Mouse (Mus musculus): Measurements from ENCODE around the gene P3h3. TPM values are rescaled to one million over a fixed set of nuclear protein-coding genes. Genes with fewer than 3 reads are reported as not detected.
"Not testable (repeated sequence)": the region's sequence is repeated elsewhere in the genome, so short reads cannot be mapped to it uniquely, and the experiment has no call there.

Gene P3h3
- 5.0 and 5.5 TPM in 2 replicates for polyA plus RNA-seq (2016; fragmentation: Nextera tagmentation; extraction: Ambion mirVana)

DNA sequence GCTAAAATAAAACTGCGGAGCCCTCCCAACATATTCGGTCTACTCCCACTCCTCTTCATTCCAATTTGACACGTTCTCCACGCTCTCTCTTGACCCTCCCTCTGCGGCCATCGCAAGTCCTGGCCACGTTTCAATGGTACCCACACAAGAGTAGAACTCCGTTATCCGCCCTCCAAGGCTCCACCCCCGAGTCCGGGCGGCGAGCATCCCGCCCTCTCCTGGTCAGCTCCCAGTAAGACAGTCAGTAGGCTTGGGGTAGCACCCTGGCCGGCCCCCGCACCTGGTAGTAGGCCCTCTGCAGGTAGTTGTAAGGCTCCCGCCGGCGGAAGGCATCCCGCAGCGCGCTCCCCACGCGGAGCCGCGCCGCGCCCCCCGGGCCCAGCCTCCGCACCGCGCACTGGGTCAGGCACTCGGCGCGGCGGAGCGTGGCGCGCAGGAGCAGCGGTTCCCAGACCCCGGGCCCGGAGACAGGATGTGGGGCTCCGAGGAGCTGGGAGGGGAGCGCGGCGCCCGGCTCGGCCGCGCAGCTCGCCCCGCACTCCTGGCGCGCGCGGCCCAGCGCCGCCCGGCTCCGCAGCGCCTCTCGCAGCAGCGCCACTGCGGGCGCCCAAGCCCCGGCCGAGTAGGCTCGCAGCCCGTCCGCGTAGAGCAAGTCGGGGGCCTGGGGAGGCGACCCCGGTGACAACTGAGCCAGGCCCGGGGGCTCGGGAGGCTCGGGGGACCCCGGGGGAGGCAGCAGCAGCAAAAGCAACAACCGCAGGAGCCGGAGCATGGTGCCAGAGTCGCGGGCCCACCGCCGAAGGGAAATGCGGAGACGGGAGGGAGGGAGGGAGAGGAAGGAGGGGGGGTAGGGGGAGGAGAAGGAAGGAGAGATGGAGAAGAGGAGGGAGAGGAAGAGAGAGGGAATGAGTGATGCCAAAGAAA, at the start of gene P3h3:
Gene P3h3, minus strand, starts transcription at position 837 of the 924 bp plus-strand sequence.
- peak within 1 kb of the TSS; percentile 57 for H3K27ac ChIP-seq

GRCm38 (mm10) chr6:124904991-124905860, 47.7 kb upstream of the P3h3 start:
- H3K27ac ChIP-seq, result peak overlapping the region; percentile 73; the same call in 1 of the 2 replicates

More for the DNA sequence above, at the start of gene P3h3:
- ATAC-seq, result peak; percentile 40; the same call in 1 of the 2 replicates
- H3K4me1 ChIP-seq, result peaks cover 13% of the 10 kb centered on the region
- H3K9me3 ChIP-seq (replicated peaks), result no peaks in the 10 kb centered on the region
- H3K4me2 ChIP-seq, result peak within 1 kb of the TSS; percentile 76
- peak within 1 kb of the TSS; percentile 54 for H3K4me3 ChIP-seq
- peak within 1 kb of the TSS; percentile 65 for H3K9ac ChIP-seq
- WGBS (ENCODE audit: insufficient replicate concordance), result under 1% methylated on average over 66 of the region's 86 CpGs
- H3K36me3 ChIP-seq, result no peaks in the 10 kb centered on the region
- H3K27me3 ChIP-seq (replicated peaks), result peaks cover 88% of the 10 kb centered on the region

DNA sequence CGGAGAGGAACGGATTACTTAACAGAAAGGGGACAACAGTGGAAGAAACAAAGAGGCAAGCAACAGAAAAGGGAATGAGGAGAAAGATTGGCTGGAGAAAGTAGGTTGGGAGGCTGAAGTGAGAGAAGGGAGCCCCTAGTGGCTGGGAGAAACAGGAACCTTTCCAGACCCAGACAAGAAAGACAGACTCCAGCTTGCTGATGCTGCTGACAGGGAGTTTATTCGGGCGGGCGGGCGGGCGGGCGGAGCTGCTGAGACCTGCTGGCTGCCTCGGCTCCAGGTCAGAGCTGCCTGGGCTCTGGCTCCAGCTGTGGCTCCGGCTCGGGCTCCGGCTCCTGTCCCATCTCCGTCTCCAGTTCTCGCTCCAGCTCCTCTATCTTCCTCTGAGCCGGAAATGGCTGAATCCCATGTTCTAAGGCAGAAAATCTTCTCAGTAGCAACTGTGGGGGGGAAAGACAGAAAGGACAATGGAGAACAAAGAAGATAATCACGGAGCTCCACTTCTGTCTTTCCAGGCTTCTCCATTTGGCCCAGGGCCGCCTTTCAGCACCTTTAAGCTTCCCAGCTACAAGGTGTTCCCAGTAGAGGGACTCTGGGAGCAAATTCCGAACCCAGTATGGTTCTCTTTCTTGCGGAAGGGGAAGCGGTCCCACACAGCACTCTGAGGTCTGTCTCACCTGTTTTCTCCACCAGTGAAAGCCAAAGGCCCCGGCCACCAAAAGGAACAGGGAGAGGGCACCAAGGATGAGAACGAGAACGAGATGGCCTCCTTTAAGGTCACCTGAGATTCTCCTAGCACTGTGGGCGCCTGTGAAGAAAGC, 46.8 kb upstream of the P3h3 start:
- peaks cover 35% of the 10 kb centered on the region for H3K27me3 ChIP-seq (replicated peaks)
- H3K4me1 ChIP-seq, result peaks cover 15% of the 10 kb centered on the region
- no peaks in the 10 kb centered on the region for H3K9me3 ChIP-seq (replicated peaks)
- peak overlapping the region; percentile 73 for H3K27ac ChIP-seq
- ATAC-seq, result peak; percentile 64
- no peaks in the 10 kb centered on the region for H3K36me3 ChIP-seq
- peak overlapping the region; percentile 60 for H3K9ac ChIP-seq
- H3K4me3 ChIP-seq, result peak overlapping the region; percentile 61
- WGBS (ENCODE audit: insufficient replicate concordance), result 22% methylated on average over 24 of the region's 24 CpGs
- peak overlapping the region; percentile 85 for H3K4me2 ChIP-seq

More at GRCm38 (mm10) chr6:124904991-124905860, 47.7 kb upstream of the P3h3 start:
- no peaks in the 10 kb centered on the region for H3K36me3 ChIP-seq
- H3K9ac ChIP-seq, result peak overlapping the region; percentile 29; the same call in 1 of the 2 replicates
- H3K9me3 ChIP-seq (replicated peaks), result no peaks in the 10 kb centered on the region
- no peak overlapping the region for H3K4me3 ChIP-seq
- H3K4me2 ChIP-seq, result no peak overlapping the region; the same call in 1 of the 2 replicates
- H3K4me1 ChIP-seq, result peaks cover 22% of the 10 kb centered on the region
- 57% methylated on average over 14 of the region's 16 CpGs for WGBS (ENCODE audit: insufficient replicate concordance)
- no peak for ATAC-seq
- H3K27me3 ChIP-seq (replicated peaks), result peaks cover 44% of the 10 kb centered on the region

DNA sequence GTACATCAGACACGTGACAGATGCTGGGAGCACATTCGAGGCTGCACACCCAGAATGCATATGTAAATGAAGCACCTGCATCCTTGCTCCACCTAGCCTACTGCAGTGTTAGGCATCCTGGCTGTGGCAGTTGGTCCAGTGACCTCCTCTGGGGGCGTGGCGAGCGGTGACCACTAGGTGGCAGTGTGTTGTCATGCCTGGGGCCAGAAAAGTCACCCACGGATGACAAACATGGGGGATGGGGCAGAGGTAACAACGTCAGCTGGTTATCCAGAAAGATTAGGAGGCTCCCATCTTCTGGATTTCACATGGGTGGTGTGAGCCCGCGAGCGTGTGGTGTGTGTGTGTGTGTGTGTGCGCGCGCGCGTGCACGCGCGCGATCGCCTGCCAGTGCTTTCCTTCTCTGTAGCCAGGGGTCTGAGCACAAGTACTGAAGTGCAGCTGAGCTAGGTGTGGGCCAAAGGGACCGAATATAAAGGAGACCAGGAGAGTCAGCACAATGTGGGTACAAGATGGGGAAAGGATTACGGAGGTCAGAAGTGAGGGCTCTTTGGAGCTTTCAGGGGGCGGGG, 46.1 kb upstream of the P3h3 start:
- H3K27me3 ChIP-seq (replicated peaks), result peaks cover 28% of the 10 kb centered on the region
- peaks cover 15% of the 10 kb centered on the region for H3K4me1 ChIP-seq
- under 1% methylated on average over 23 of the region's 23 CpGs for WGBS (ENCODE audit: insufficient replicate concordance)
- ATAC-seq, result peak; percentile 83
- peak overlapping the region; percentile 60 for H3K9ac ChIP-seq
- H3K9me3 ChIP-seq (replicated peaks), result no peaks in the 10 kb centered on the region
- H3K27ac ChIP-seq, result peak overlapping the region; percentile 73
- peak overlapping the region; percentile 61 for H3K4me3 ChIP-seq
- peak overlapping the region; percentile 85 for H3K4me2 ChIP-seq
- no peaks in the 10 kb centered on the region for H3K36me3 ChIP-seq

DNA sequence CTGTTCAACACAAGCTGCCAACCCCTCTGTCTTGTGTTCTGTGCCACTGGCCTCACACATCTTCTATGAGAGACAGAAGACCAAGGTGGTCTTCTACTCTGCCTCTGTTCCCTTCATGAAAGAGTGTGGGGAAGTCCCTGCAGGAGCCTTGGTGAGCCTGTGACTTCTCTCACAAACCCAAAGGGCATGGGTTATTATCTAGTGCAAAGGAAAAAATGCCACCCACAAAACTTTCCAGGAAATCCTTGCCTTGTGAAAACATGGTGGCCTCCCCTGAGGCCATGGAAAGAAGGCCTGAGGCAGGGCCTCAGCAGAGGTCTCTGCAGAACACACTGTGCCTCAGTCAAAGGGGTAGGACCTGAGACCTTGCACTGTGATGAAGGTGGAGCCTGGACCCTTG, 44.3 kb upstream of the P3h3 start:
- Histone ChIP-seq H3K27ac (no peak overlapping the region), H3K36me3 (no peaks in the 10 kb centered on the region), H3K4me2 (no peak overlapping the region), H3K4me3 (no peak overlapping the region), H3K9me3 (replicated peaks) (no peaks in the 10 kb centered on the region), H3K4me1 (peaks cover 15% of the 10 kb centered on the region), H3K9ac (no peak overlapping the region), H3K27me3 (replicated peaks) (peaks cover 19% of the 10 kb centered on the region)
- no peak for ATAC-seq

DNA sequence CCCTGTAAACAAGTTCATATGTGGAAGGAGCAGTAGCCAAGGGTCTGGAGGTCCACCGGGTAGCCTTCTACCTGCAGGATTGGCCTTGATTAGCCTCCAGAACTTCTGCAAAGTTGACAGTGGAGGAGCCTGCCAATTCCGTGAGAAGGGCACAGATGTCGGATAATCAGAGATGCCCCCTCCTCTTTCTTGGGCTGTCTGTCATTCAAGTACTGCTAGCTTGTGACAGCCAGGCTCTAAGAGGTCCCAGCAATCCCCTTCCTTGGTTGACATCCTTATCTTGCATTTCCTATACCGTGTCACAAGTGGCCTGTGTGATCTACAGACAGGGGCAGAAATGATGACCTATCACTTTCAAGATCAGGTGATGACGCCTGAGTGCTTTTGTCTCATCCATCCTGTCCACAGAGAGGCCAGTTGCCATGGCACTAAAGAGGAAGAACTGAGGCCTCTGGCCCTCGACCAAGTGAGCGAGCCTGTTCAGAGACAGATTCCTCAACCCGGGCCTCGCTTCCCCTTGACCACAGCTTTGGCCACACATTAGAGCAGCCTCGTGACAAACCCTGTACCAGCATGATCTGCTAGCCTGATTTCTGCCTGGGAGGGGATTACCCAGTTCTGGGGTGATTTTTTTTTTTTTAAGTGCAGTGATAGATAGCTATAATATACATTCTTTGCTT, 43.4 kb upstream of the P3h3 start:
- Histone ChIP-seq H3K36me3 (no peaks in the 10 kb centered on the region), H3K9ac (no peak overlapping the region), H3K4me1 (peaks cover 15% of the 10 kb centered on the region), H3K9me3 (replicated peaks) (no peaks in the 10 kb centered on the region), H3K27ac (no peak overlapping the region), H3K27me3 (replicated peaks) (peaks cover 14% of the 10 kb centered on the region; the same call in 1 of the 2 replicates), H3K4me3 (no peak overlapping the region), H3K4me2 (no peak overlapping the region)
- WGBS (ENCODE audit: insufficient replicate concordance), result 21% methylated on average over 10 of the region's 10 CpGs
- no peak for ATAC-seq

- Histone ChIP-seq H3K27ac (no peak overlapping the region), H3K27me3 (replicated peaks) (peaks cover 7% of the 10 kb centered on the region; the same call in 1 of the 2 replicates), H3K4me3 (no peak overlapping the region), H3K36me3 (no peaks in the 10 kb centered on the region), H3K9ac (no peak overlapping the region), H3K9me3 (replicated peaks) (no peaks in the 10 kb centered on the region), H3K4me2 (no peak overlapping the region), H3K4me1 (peaks cover 15% of the 10 kb centered on the region)
- no peak for ATAC-seq
- WGBS (ENCODE audit: insufficient replicate concordance), result 52% methylated on average over 8 of the region's 8 CpGs
Measured at GRCm38 (mm10) chr6:124900056-124900800, 42.7 kb upstream of the P3h3 start.

DNA sequence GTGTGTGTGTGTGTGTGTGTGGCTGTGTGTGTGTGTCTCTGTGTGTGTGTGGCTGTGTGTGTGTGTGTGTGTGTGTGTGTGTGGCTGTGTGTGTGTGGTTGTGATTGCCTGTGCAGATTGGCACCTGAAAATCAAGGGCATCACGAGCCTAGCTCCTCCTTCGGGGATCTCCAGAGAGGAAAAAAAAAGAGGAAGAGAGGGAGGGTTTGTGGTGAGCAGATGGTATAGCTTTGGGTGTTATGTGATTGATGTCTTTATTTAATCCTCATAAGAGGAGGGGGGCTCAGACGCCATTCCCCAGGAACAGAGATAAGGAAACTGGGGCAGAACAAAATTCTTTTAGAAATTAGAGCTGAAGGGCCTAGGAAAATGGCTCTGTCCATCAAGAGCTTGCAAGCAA, 40.8 kb upstream of the P3h3 start:
- no peak for ATAC-seq
- Histone ChIP-seq H3K27me3 (replicated peaks) (no peaks in the 10 kb centered on the region), H3K4me1 (no peaks in the 10 kb centered on the region), H3K9ac (no peak overlapping the region), H3K4me2 (no peak overlapping the region), H3K27ac (no peak overlapping the region), H3K9me3 (replicated peaks) (no peaks in the 10 kb centered on the region), H3K4me3 (no peak overlapping the region), H3K36me3 (no peaks in the 10 kb centered on the region)
- WGBS (ENCODE audit: insufficient replicate concordance), result 19% methylated on average over 3 of the region's 3 CpGs

- not testable (repeated sequence) for H3K36me3 ChIP-seq; H3K9me3 ChIP-seq (replicated peaks); H3K4me3 ChIP-seq; H3K4me1 ChIP-seq; H3K27ac ChIP-seq; H3K4me2 ChIP-seq; H3K9ac ChIP-seq; H3K27me3 ChIP-seq (replicated peaks); ATAC-seq
- 74% methylated on average over 2 of the region's 2 CpGs for WGBS (ENCODE audit: insufficient replicate concordance)
Measured at GRCm38 (mm10) chr6:124894113-124894512, 36.6 kb upstream of the P3h3 start.

- Histone ChIP-seq H3K4me3 (no peak overlapping the region), H3K9me3 (replicated peaks) (no peaks in the 10 kb centered on the region), H3K27me3 (replicated peaks) (no peaks in the 10 kb centered on the region), H3K9ac (no peak overlapping the region), H3K36me3 (no peaks in the 10 kb centered on the region), H3K4me2 (no peak overlapping the region), H3K27ac (no peak overlapping the region), H3K4me1 (no peaks in the 10 kb centered on the region)
- ATAC-seq, result no peak
- WGBS (ENCODE audit: insufficient replicate concordance), result 46% methylated on average over 6 of the region's 6 CpGs
Measured at GRCm38 (mm10) chr6:124890997-124891396, 33.4 kb upstream of the P3h3 start.
